Mouse (Mus musculus) heart, embryonic 10.5 days (tissue): ENCODE data around the gene Map3k20. TPM values are rescaled to one million over a fixed set of nuclear protein-coding genes. Genes with fewer than 3 reads are reported as not detected.

Experiments
- DNase-seq: peaks from one replicate; pipeline ENCODE4 v3.0.0-alpha.2; 2017; ENCODE audit warnings: low spot score
- H3K27ac ChIP-seq: fragments of 300-500 bp; sonication (generic); 2 replicates; pipeline ENCODE4 v1.5.1; 2016; ENCODE audit warnings: mild to moderate bottlenecking
- H3K27me3 ChIP-seq: fragments of 300-500 bp; sonication (generic); 2 replicates; pipeline ENCODE4 v1.6.1; 2016; ENCODE audit warnings: mild to moderate bottlenecking; ENCODE audit not compliant: poor library complexity, insufficient read depth, severe bottlenecking
- H3K36me3 ChIP-seq: fragments of 300-500 bp; sonication (generic); 2 replicates; pipeline ENCODE4 v1.6.1; 2016; ENCODE audit warnings: mild to moderate bottlenecking, moderate library complexity
- H3K4me1 ChIP-seq: fragments of 300-500 bp; sonication (generic); 2 replicates; pipeline ENCODE4 v1.6.1; 2016; ENCODE audit warnings: mild to moderate bottlenecking
- H3K4me3 ChIP-seq: fragments of 300-500 bp; sonication (generic); 2 replicates; pipeline ENCODE4 v1.5.1; 2016; ENCODE audit warnings: mild to moderate bottlenecking, moderate library complexity
- H3K9me3 ChIP-seq: fragments of 300-500 bp; sonication (generic); 2 replicates; pipeline ENCODE4 v1.6.1; 2016; ENCODE audit warnings: mild to moderate bottlenecking, moderate library complexity
- WGBS: fragments of 180-500 bp; shearing (Covaris S2); methylation state at CpG from one replicate; pipeline ENCODE4 v1.1.7; 2016; 5-methylcytosine and 5-hydroxymethylcytosine counted together
- polyA plus RNA-seq: library from polyadenylated mRNA; unstranded; fragments of >200 nt; fragmentation: Nextera tagmentation; extraction: Ambion mirVana; gene quantifications from 2 replicates; pipeline ENCODE4 v1.2.1, GENCODE M21; 2016

The Map3k20 gene
- 27.9 and 60.5 TPM in 2 replicates for polyA plus RNA-seq

- Histone ChIP-seq H3K9me3 (no peaks in the 10 kb centered on the region), H3K4me3 (peak within 1 kb of the TSS; percentile 99), H3K36me3 (peaks cover 3% of the 10 kb centered on the region; the same call in 1 of the 2 replicates), H3K27me3 (no peaks in the 10 kb centered on the region), H3K4me1 (peaks cover 47% of the 10 kb centered on the region), H3K27ac (peak within 1 kb of the TSS; percentile 99)
- DNase-seq: peak; percentile 85
- WGBS: 1% methylated on average over 49 of the region's 50 CpGs
These were observed at the start of gene Map3k20 for GRCm38 (mm10) chr2:72285256-72285887. Map3k20 (plus strand) TSS chr2:72285637.

DNA sequence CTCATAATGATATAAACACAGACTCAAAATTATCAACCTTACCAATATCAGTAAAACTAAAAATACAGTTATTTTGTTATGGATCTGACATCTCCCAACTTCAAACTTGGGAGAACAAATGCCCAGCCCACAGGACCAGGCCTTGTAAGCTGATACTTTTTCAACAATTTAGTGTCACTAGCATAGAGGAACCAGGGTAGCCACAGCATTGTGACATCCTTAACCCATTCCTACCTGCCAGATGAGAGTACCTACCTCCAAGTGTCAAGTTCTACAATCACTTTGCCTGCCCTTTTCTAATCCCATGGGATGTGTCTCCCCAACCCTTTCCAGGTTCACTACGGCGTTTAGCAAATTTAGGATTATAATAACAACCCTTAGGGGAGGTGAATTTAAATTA is 47.0 kb upstream of the Map3k20 start:
- no peak for DNase-seq
- Histone ChIP-seq H3K9me3 (no peaks in the 10 kb centered on the region), H3K27ac (no peak overlapping the region), H3K4me1 (peaks cover 45% of the 10 kb centered on the region), H3K36me3 (no peaks in the 10 kb centered on the region), H3K4me3 (no peak overlapping the region), H3K27me3 (no peaks in the 10 kb centered on the region)
- 89% methylated on average over 2 of the region's 2 CpGs for WGBS

- Histone ChIP-seq H3K9me3 (no peaks in the 10 kb centered on the region), H3K4me1 (peaks cover 47% of the 10 kb centered on the region), H3K27ac (no peak overlapping the region), H3K4me3 (no peak overlapping the region), H3K36me3 (no peaks in the 10 kb centered on the region), H3K27me3 (no peaks in the 10 kb centered on the region)
- no peak for DNase-seq
- WGBS: 92% methylated on average over 11 of the region's 11 CpGs
These were observed 46.5 kb upstream of the Map3k20 start for GRCm38 (mm10) chr2:72238925-72239324.

GRCm38 (mm10) chr2:72239456-72239855 is 46.0 kb upstream of the Map3k20 start:
- no peak overlapping the region for H3K4me3 ChIP-seq
- peak overlapping the region; percentile 23; the same call in 1 of the 2 replicates for H3K27ac ChIP-seq
- 83% methylated on average over 8 of the region's 8 CpGs for WGBS
- H3K9me3 ChIP-seq: no peaks in the 10 kb centered on the region
- H3K4me1 ChIP-seq: peaks cover 47% of the 10 kb centered on the region
- DNase-seq: no peak
- no peaks in the 10 kb centered on the region for H3K27me3 ChIP-seq
- no peaks in the 10 kb centered on the region for H3K36me3 ChIP-seq

GRCm38 (mm10) chr2:72239993-72240392 is 45.4 kb upstream of the Map3k20 start:
- no peaks in the 10 kb centered on the region for H3K36me3 ChIP-seq
- peaks cover 47% of the 10 kb centered on the region for H3K4me1 ChIP-seq
- H3K27me3 ChIP-seq: no peaks in the 10 kb centered on the region
- H3K4me3 ChIP-seq: no peak overlapping the region
- DNase-seq: no peak
- H3K27ac ChIP-seq: peak overlapping the region; percentile 57
- 69% methylated on average over 7 of the region's 7 CpGs for WGBS
- H3K9me3 ChIP-seq: no peaks in the 10 kb centered on the region

DNA sequence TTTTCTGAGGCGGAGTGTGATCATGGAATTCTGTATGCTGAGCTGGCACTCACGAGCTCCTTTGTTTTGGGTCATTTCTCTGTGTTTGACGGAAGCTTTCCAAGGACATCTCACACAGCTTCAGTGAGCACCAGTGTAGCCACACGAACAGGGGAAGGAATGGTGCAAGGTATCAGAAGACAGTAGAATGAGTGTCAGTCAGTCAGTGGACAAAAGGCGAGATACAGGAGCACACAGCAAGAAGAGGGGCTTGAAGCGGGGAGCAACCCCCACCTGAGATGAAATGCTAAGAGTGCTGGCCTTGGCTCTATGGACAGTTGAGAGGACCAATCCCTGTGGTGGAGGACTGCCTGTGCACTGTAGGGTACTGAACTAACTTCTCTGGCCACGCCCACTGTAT is 44.7 kb upstream of the Map3k20 start:
- H3K4me1 ChIP-seq: peaks cover 40% of the 10 kb centered on the region
- no peaks in the 10 kb centered on the region for H3K36me3 ChIP-seq
- no peak overlapping the region for H3K4me3 ChIP-seq
- H3K9me3 ChIP-seq: no peaks in the 10 kb centered on the region
- H3K27ac ChIP-seq: 0 out of 2 replicates have a peak overlapping the region, but pooled peaks have one; percentile 57
- H3K27me3 ChIP-seq: no peaks in the 10 kb centered on the region
- DNase-seq: peak; percentile 63
- 85% methylated on average over 7 of the region's 7 CpGs for WGBS

DNA sequence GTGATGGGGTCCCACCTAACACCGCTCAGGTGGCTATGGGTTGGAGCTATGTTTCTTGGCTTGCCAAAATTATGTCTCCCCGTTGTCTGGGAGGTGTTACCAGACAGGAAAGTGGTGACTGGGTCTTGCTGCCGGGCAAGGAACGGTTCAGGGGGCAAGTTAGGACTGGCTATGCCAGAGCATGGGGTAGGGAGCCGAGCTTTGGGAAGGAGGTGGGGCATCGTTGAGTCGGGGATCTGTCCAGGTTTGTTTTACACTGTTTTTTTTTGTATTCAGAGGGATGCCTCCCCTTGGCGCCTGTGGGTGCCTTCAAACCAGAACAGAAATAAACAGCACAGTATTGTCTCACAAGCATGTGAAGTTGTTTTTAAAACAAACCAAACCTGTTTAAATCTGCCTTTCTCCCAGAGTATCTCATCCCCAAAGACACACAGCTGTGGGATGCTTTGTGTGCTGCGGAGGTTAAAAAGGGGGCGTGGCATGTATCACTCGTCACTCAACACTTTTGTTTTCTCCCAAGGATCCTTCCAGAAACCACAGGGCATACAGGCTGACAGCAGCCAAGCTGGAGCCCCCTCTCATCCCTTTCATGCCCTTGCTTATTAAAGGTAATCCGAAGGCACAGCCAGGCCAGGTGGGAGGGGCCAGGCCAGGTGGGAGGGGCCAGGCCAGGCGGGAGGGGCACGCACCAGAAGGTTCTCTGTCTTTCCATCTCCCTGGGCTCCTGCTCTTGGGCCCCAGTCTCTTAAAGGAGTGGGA is 43.5 kb upstream of the Map3k20 start:
- 50% methylated on average over 14 of the region's 14 CpGs for WGBS
- DNase-seq: peak; percentile 75
- H3K9me3 ChIP-seq: no peaks in the 10 kb centered on the region
- H3K4me3 ChIP-seq: peak overlapping the region; percentile 10; the same call in 1 of the 2 replicates
- peak overlapping the region; percentile 24; the same call in 1 of the 2 replicates for H3K27ac ChIP-seq
- H3K4me1 ChIP-seq: peaks cover 30% of the 10 kb centered on the region
- H3K36me3 ChIP-seq: no peaks in the 10 kb centered on the region
- H3K27me3 ChIP-seq: no peaks in the 10 kb centered on the region

- peak overlapping the region; percentile 31; the same call in 1 of the 2 replicates for H3K27ac ChIP-seq
- no peaks in the 10 kb centered on the region for H3K9me3 ChIP-seq
- 67% methylated on average over 12 of the region's 12 CpGs for WGBS
- no peak overlapping the region for H3K4me3 ChIP-seq
- peaks cover 30% of the 10 kb centered on the region for H3K4me1 ChIP-seq
- peak; percentile 56 for DNase-seq
- H3K36me3 ChIP-seq: no peaks in the 10 kb centered on the region
- H3K27me3 ChIP-seq: no peaks in the 10 kb centered on the region
These were observed 42.3 kb upstream of the Map3k20 start for GRCm38 (mm10) chr2:72242910-72243675.

DNA sequence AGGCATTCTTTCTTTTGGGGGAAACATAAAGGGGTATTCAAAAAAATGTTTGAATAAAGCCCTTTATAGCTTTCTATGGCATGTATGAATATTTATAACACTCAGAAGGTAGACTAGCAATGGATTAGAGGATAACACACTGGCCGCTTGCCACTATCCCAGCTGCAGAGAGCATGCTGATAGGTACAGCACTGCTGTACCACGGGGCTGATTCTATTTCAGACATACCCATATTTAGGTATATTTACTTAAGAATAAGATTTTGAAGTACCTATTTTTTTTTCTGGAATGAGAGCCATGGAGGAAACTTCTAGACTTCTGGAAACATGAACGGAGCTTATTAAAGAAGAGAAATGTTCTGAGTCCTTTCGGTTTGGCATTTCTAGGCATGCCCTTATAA is 39.8 kb upstream of the Map3k20 start:
- Histone ChIP-seq H3K9me3 (no peaks in the 10 kb centered on the region), H3K27ac (no peak overlapping the region), H3K27me3 (no peaks in the 10 kb centered on the region), H3K4me1 (peaks cover 21% of the 10 kb centered on the region), H3K4me3 (no peak overlapping the region), H3K36me3 (no peaks in the 10 kb centered on the region)
- WGBS: 80% methylated on average over 4 of the region's 4 CpGs
- no peak for DNase-seq

- H3K4me1 ChIP-seq: peaks cover 17% of the 10 kb centered on the region
- H3K4me3 ChIP-seq: no peak overlapping the region
- 80% methylated on average over 11 of the region's 11 CpGs for WGBS
- H3K27ac ChIP-seq: no peak overlapping the region
- H3K36me3 ChIP-seq: no peaks in the 10 kb centered on the region
- H3K9me3 ChIP-seq: no peaks in the 10 kb centered on the region
- DNase-seq: peak; percentile 70
- no peaks in the 10 kb centered on the region for H3K27me3 ChIP-seq
These were observed 39.1 kb upstream of the Map3k20 start for GRCm38 (mm10) chr2:72246376-72246775.

- H3K4me3 ChIP-seq: no peak overlapping the region
These were observed 37.6 kb upstream of the Map3k20 start for GRCm38 (mm10) chr2:72247819-72248218.

DNA sequence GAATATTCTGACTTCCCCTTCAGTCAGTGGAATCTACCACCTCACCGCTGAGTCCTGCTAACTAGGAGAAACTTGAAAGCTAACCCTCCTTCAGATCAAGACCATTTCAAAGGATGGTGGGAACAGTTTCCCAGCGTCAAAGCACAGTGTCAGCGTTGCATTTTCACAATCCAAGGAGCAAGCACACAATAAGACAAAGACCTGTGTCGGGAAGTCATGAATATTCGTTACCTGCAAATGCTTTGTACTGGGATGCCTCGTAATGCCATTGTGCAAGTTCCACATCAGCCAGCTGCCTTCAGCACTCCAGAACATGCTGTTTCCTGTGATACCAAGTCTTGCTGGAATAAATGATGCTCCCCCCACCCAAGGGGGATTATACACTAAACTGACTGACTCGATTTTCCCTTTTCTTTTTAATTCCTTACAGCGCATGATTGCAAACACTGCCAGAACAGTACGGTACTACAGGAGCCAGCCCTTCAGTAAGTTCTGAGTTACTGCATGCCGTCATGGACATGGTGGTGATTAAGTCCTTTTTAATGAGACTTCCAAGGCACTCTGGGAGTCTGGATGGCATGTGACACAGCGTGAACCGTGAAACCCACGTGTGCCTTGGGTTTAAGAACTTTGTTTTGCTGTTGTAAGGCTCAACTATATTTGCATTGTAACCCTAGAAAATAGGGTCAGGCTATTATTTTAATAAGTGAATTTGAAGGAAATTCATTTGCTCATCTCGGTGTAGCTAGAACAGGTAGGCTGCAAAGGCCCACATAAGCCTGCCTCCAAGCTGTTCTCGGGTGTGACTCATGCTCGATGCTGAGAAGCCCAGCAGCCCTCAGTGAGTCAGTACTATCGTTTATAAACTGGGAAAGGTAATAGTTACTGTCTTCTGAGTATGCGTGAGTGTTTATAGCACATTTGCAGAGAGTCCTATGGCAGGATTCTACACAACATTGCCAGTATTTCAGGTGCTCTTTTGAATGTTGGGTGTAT is 32.6 kb upstream of the Map3k20 start:
- DNase-seq: peak; percentile 54
- H3K36me3 ChIP-seq: no peaks in the 10 kb centered on the region
- no peak overlapping the region for H3K27ac ChIP-seq
- H3K4me1 ChIP-seq: peaks cover 21% of the 10 kb centered on the region
- H3K4me3 ChIP-seq: no peak overlapping the region
- no peaks in the 10 kb centered on the region for H3K27me3 ChIP-seq
- H3K9me3 ChIP-seq: no peaks in the 10 kb centered on the region
- 74% methylated on average over 18 of the region's 18 CpGs for WGBS

More at GRCm38 (mm10) chr2:72247819-72248218, 37.6 kb upstream of the Map3k20 start:
- Histone ChIP-seq H3K9me3 (no peaks in the 10 kb centered on the region), H3K27me3 (no peaks in the 10 kb centered on the region), H3K36me3 (no peaks in the 10 kb centered on the region), H3K4me1 (peaks cover 7% of the 10 kb centered on the region), H3K27ac (no peak overlapping the region)
- DNase-seq: peak; percentile 71
- 82% methylated on average over 6 of the region's 6 CpGs for WGBS
